Mouse (Mus musculus) testis, adult 2 months (tissue): Measurements from ENCODE around the gene Serpinf2. TPM values are rescaled to one million over a fixed set of nuclear protein-coding genes. Genes with fewer than 3 reads are reported as not detected.

ENCODE experiments used
- H3K27ac ChIP-seq: fragments of 200-500 bp; 2 replicates; pipeline ENCODE4 v1.5.1; 2012; ENCODE audit warnings: low read depth, low read length; ENCODE audit not compliant: control insufficient read depth, insufficient read depth
- H3K27me3 ChIP-seq: fragments of 200-500 bp; 2 replicates; pipeline ENCODE4 v1.6.1; 2012; ENCODE audit warnings: mild to moderate bottlenecking, low read length, moderate library complexity; ENCODE audit not compliant: control insufficient read depth, insufficient read depth
- H3K36me3 ChIP-seq: fragments of 200-500 bp; 2 replicates; pipeline ENCODE4 v1.6.1; 2012; ENCODE audit warnings: mild to moderate bottlenecking, low read length; ENCODE audit not compliant: control insufficient read depth, insufficient read depth
- H3K4me1 ChIP-seq: fragments of 200-500 bp; 2 replicates; pipeline ENCODE4 v1.6.1; 2012; ENCODE audit warnings: low read length; ENCODE audit not compliant: control insufficient read depth, insufficient read depth
- H3K4me3 ChIP-seq: fragments of 200-500 bp; 2 replicates; pipeline ENCODE4 v1.5.1; 2012; ENCODE audit warnings: low read depth, mild to moderate bottlenecking, low read length, moderate library complexity, mixed read lengths; ENCODE audit not compliant: control insufficient read depth
- CTCF ChIP-seq: fragments of 200-500 bp; IDR thresholded peaks from 2 replicates; pipeline ENCODE4 v1.5.1; 2012; ENCODE audit warnings: low read depth, mild to moderate bottlenecking, inconsistent platforms, low read length, moderate library complexity; ENCODE audit not compliant: control insufficient read depth, insufficient read depth, insufficient replicate concordance
- POLR2A ChIP-seq: fragments of 200-500 bp; IDR thresholded peaks from 2 replicates; pipeline ENCODE4 v1.6.1; 2012; ENCODE audit warnings: low read depth, mild to moderate bottlenecking, inconsistent platforms, low read length, moderate library complexity; ENCODE audit not compliant: control insufficient read depth
- polyA plus RNA-seq: library from polyadenylated mRNA; depleted of rRNA; stranded (reverse); fragments of >200 nt; gene quantifications from 2 replicates; pipeline ENCODE4 v1.2.3, GENCODE M21; 2012

The Serpinf2 gene
- polyA plus RNA-seq, 1 experiment: 0.33 TPM

DNA sequence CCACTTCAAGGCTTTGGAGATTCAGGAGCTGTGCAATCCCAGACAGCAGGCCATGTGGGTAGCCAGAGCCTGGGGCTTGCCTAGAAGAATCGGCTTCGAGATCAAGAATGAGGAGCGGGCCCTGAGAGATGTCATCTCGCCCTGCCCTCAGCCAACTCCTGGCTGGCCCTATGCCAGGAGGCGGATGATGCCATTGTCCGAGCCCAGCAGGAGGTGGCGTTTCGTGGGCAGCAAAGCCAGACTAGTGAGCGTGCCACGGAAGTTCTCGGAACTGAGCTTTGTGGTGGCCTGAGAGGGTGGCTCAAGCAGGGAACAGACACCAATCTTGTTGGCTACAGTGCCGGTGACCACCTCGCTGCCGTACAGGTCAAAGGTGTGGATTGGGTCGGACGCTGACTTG lies 2.2 kb upstream of the Serpinf2 start:
- Histone ChIP-seq H3K4me1 (no peaks in the 10 kb centered on the region), H3K36me3 (no peaks in the 10 kb centered on the region), H3K4me3 (no peak overlapping the region), H3K27ac (no peak overlapping the region), H3K27me3 (no peaks in the 10 kb centered on the region)
- TF ChIP-seq POLR2A (no peak), CTCF (no peak)

DNA sequence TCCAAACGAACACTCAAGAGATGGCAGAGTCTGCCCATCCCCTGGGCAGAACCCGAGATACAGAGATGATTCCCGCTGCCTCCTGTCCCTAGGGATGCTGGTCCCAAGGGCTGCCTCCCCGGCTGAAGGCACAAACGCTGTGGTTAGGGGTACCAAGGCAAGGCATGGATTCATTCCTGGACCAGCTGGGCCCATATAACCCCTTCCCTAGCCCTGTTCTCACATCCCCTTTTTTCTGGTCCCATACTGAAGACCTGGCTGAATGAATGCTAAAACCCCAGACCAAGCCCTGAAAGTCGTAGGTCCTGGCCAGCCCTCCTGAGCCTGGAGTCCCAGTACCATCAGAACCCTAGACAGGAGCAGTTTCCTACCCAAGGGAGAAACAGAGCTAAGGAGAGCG lies 1.6 kb upstream of the Serpinf2 start:
- Histone ChIP-seq H3K36me3 (no peaks in the 10 kb centered on the region), H3K4me3 (no peak overlapping the region), H3K27me3 (no peaks in the 10 kb centered on the region), H3K4me1 (no peaks in the 10 kb centered on the region), H3K27ac (no peak overlapping the region)
- TF ChIP-seq POLR2A (no peak), CTCF (no peak)

GRCm38 (mm10) chr11:75439951-75440350 lies 560 bp upstream of the Serpinf2 start:
- TF ChIP-seq POLR2A (no peak), CTCF (no peak)
- no peaks in the 10 kb centered on the region for H3K36me3 ChIP-seq
- H3K4me1 ChIP-seq: no peaks in the 10 kb centered on the region
- no peaks in the 10 kb centered on the region for H3K27me3 ChIP-seq
- no peak overlapping the region for H3K27ac ChIP-seq
- no peak overlapping the region for H3K4me3 ChIP-seq

GRCm38 (mm10) chr11:75438804-75439203 lies 587 bp downstream of the Serpinf2 start:
- H3K36me3 ChIP-seq: no peaks in the 10 kb centered on the region

GRCm38 (mm10) chr11:75438194-75438593 lies 1.2 kb downstream of the Serpinf2 start:
- no peak for TF ChIP-seq POLR2A
- TF ChIP-seq CTCF: no peak
- Histone ChIP-seq H3K4me1 (no peaks in the 10 kb centered on the region), H3K36me3 (no peaks in the 10 kb centered on the region), H3K27me3 (no peaks in the 10 kb centered on the region), H3K4me3 (no peak overlapping the region), H3K27ac (no peak overlapping the region)

More at GRCm38 (mm10) chr11:75438804-75439203, 587 bp downstream of the Serpinf2 start:
- no peak for TF ChIP-seq CTCF
- no peak for TF ChIP-seq POLR2A
- Histone ChIP-seq H3K27ac (no peak overlapping the region), H3K27me3 (no peaks in the 10 kb centered on the region), H3K4me3 (no peak overlapping the region), H3K4me1 (no peaks in the 10 kb centered on the region)

GRCm38 (mm10) chr11:75434138-75434537 lies 5.3 kb downstream of the Serpinf2 start:
- no peak overlapping the region for H3K27ac ChIP-seq
- H3K27me3 ChIP-seq: no peaks in the 10 kb centered on the region
- H3K4me3 ChIP-seq: no peak overlapping the region
- TF ChIP-seq POLR2A (no peak), CTCF (peak; percentile 88; the same call in 1 of the 2 replicates)
- H3K4me1 ChIP-seq: no peaks in the 10 kb centered on the region
- no peaks in the 10 kb centered on the region for H3K36me3 ChIP-seq

DNA sequence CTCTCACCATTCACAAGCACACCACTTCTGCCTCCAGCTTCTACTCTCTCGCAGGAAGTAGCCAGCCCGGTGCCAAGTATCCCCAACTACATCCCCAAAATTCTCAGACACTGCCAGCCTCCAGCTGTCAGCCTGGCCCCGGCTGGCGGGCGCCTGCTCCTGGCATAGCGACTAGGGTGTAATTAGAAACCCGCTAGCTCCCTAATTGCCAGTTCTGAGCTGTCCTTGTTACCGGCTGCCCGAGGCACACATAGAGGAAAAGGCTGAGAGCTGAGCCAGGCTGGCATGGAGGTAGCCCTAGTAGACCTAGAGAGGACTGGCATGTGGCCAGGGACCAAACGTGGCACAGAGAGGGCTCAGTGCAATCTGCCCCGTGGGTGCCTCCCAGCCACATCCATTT lies 8.1 kb downstream of the Serpinf2 start:
- H3K27ac ChIP-seq: no peak overlapping the region
- TF ChIP-seq CTCF: no peak
- no peak for TF ChIP-seq POLR2A
- no peaks in the 10 kb centered on the region for H3K36me3 ChIP-seq
- no peaks in the 10 kb centered on the region for H3K4me1 ChIP-seq
- no peaks in the 10 kb centered on the region for H3K27me3 ChIP-seq
- H3K4me3 ChIP-seq: no peak overlapping the region
